Mouse (Mus musculus): Measurements from ENCODE around the gene Stat4.

GRCm38 (mm10) chr1:52055947-52056346 is 69.0 kb downstream of the Stat4 start:
- no peak for TF ChIP-seq GATA1 (IDR thresholded peaks at IDR 0.05; ENCODE audit: borderline replicate concordance, low read length)
- no peak for TF ChIP-seq FLI1 (IDR thresholded peaks at IDR 0.05; ENCODE audit: low read length)
